Mouse (Mus musculus) spleen, adult 2 months (tissue): ENCODE data around the gene Dnajc17.

Experiments used
- CTCF ChIP-seq: fragments of 200-500 bp; IDR thresholded peaks from 2 replicates; pipeline ENCODE4 v1.5.1; 2011; ENCODE audit warnings: mild to moderate bottlenecking, inconsistent platforms; ENCODE audit not compliant: insufficient read depth, insufficient read length, insufficient replicate concordance; ENCODE audit errors: extremely low read depth
- POLR2A ChIP-seq: fragments of 200-500 bp; IDR thresholded peaks from 2 replicates; pipeline ENCODE4 v1.6.1; 2011; ENCODE audit warnings: low read depth, low read length, inconsistent platforms

DNA sequence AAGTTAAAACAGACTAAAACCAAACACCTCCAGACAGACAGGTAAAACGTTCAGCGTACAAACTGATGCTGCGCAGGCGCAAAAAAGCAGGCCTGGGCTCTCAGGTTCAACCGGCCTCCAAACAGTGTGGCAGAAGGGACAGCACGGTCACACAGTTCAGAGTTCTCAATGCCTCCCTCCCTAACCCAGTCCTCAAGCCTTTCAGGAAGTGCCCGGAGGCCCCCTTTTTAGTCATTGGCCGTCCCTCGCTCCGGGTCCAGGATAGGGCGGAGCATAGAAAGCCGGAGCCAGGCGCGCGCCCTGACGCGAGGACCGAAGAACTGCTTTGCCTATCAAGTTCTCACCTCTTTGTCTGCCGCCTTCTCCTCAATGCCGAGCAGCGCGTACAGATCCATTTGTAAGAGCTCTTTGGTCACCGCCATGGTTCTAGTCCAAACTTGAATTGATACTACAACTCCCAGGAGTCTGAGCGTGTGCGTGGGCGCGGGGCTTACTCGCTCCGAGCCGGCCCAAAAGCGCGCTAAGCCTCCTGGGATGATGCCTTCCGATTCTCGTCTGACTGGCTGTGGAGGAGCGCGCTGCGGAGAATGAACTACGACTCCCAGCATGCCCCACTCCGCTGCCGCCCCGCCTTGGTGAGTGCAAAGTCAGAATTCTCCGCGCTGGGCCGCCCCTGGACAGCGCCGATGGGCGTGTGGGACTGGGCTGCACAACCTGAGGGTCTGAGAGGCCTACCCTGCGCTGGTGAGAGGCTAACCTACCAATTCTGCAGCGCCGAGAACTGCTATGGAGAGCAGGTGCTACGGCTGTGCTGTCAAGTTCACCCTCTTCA lies at the start of gene Dnajc17, which contains the start of gene Zfyve19:
- no peak for TF ChIP-seq CTCF
- peak; percentile 48; the same call in 1 of the 2 replicates for TF ChIP-seq POLR2A
